Mouse (Mus musculus): ENCODE results near the gene Tm9sf4.

The Tm9sf4 gene

DNA sequence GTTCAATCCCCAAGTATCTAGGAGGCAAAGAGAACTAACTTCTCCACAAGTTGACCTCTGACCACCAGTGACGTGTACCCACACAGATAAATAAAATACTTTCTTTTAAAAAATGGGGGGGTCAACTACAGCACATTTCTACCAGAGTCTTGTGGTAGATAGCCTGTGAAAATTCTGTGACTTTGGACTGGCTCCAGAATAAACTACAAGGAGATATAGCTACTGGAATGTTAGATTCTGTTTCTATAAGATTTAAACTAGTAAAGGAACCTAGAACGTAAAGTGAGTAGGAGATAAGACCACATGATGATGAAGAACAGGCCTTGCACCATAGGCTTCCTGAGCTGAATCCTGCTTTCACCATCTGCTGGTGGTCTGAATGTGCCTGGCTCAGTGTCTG lies 26.7 kb downstream of the Tm9sf4 start:
- H3K4me3 ChIP-seq (replicated peaks; ENCODE audit: low read length), result no peak overlapping the region
- H3K4me1 ChIP-seq (replicated peaks; ENCODE audit: low read depth, low read length), result peaks cover 14% of the 10 kb centered on the region
- peaks cover 11% of the 10 kb centered on the region; the same call in 1 of the 2 replicates for H3K9me3 ChIP-seq (ENCODE audit: low read length)
- H3K27me3 ChIP-seq (ENCODE audit: insufficient read depth, low read length), result no peaks in the 10 kb centered on the region
- TF ChIP-seq CTCF (conservative IDR thresholded peaks at IDR 0.05; ENCODE audit: low read length) (no peak), POU5F1 (IDR thresholded peaks at IDR 0.05; ENCODE audit: borderline replicate concordance, low read length) (no peak), NANOG (IDR thresholded peaks at IDR 0.05; ENCODE audit: borderline replicate concordance, low read length) (no peak)
- peaks cover 100% of the 10 kb centered on the region for H3K36me3 ChIP-seq (ENCODE audit: insufficient read depth, low read length)

DNA sequence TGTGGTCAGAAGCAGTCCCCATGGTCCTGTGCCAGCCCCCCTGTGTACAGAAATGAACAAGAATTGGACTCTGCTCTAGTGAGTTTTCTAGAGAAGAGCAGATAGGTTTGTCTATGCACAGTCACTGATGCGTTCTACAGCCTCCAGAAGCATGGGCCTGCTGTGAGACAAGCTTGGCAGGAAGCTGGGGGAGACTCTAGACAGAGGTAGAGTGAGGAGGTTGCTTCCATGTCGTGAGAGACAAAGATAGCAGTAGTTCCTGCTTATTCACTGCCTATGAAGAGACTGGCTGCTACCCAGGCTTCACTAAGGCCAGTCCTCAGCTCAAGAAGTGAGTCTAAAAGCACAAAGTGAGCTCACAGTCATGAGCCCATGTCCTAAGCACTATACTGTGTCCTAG lies 30.1 kb downstream of the Tm9sf4 start:
- no peaks in the 10 kb centered on the region for H3K27me3 ChIP-seq (ENCODE audit: insufficient read depth, low read length)
- H3K9me3 ChIP-seq (ENCODE audit: low read length), result peaks cover 11% of the 10 kb centered on the region; the same call in 1 of the 2 replicates
- H3K4me3 ChIP-seq (replicated peaks; ENCODE audit: low read length), result no peak overlapping the region
- H3K36me3 ChIP-seq (ENCODE audit: insufficient read depth, low read length), result peaks cover 99% of the 10 kb centered on the region
- no peak for TF ChIP-seq CTCF (conservative IDR thresholded peaks at IDR 0.05; ENCODE audit: low read length)
- no peak for TF ChIP-seq POU5F1 (IDR thresholded peaks at IDR 0.05; ENCODE audit: borderline replicate concordance, low read length)
- no peak for TF ChIP-seq NANOG (IDR thresholded peaks at IDR 0.05; ENCODE audit: borderline replicate concordance, low read length)
- H3K4me1 ChIP-seq (replicated peaks; ENCODE audit: low read depth, low read length), result peaks cover 14% of the 10 kb centered on the region

DNA sequence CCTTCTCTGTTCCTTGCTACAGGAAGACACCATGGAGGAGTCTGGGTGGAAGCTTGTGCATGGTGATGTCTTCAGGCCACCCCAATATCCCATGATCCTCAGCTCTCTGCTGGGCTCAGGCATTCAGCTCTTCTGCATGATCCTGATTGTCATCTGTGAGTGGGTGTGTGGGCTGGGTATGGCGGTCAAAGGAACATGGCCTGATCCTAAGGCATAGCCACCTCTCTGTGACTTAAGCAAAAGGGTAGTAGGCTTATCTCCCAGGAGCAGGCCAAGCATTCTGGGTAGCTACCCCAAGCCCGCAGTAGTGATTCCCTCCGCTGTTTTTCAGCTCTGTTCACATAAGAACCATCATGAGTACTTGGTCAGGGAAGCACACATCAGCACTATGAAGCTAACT lies 33.2 kb downstream of the Tm9sf4 start:
- Histone ChIP-seq H3K36me3 (ENCODE audit: insufficient read depth, low read length) (peaks cover 98% of the 10 kb centered on the region), H3K4me3 (replicated peaks; ENCODE audit: low read length) (no peak overlapping the region), H3K4me1 (replicated peaks; ENCODE audit: low read depth, low read length) (peaks cover 7% of the 10 kb centered on the region), H3K27me3 (ENCODE audit: insufficient read depth, low read length) (no peaks in the 10 kb centered on the region), H3K9me3 (ENCODE audit: low read length) (no peaks in the 10 kb centered on the region)
- TF ChIP-seq POU5F1 (IDR thresholded peaks at IDR 0.05; ENCODE audit: borderline replicate concordance, low read length) (no peak), CTCF (conservative IDR thresholded peaks at IDR 0.05; ENCODE audit: low read length) (no peak), NANOG (IDR thresholded peaks at IDR 0.05; ENCODE audit: borderline replicate concordance, low read length) (no peak)

DNA sequence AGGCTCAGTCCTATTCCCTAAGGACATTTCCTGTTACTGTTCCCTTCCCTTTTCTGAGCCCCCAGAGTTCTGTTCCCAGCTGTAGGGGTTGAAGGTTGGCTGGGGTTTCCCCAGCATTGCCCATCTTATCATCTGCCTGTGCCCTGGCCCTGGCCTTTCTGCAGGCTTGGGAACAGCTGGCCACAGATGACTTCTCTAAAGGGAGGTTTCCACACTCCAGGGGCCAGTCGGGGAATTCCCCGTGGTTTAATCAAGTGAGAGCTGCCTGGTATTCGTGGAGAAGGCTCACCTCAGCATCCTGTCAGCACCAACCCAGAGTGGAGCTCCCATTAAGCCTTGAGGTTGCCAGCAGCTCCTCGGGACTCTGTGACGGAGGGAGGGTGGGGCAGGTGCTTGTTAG lies 37.4 kb downstream of the Tm9sf4 start:
- Histone ChIP-seq H3K4me1 (replicated peaks; ENCODE audit: low read depth, low read length) (peaks cover 16% of the 10 kb centered on the region), H3K36me3 (ENCODE audit: insufficient read depth, low read length) (peaks cover 94% of the 10 kb centered on the region), H3K9me3 (ENCODE audit: low read length) (no peaks in the 10 kb centered on the region), H3K27me3 (ENCODE audit: insufficient read depth, low read length) (no peaks in the 10 kb centered on the region), H3K4me3 (replicated peaks; ENCODE audit: low read length) (no peak overlapping the region)
- no peak for TF ChIP-seq POU5F1 (IDR thresholded peaks at IDR 0.05; ENCODE audit: borderline replicate concordance, low read length)
- no peak for TF ChIP-seq CTCF (conservative IDR thresholded peaks at IDR 0.05; ENCODE audit: low read length)
- TF ChIP-seq NANOG (IDR thresholded peaks at IDR 0.05; ENCODE audit: borderline replicate concordance, low read length), result no peak

DNA sequence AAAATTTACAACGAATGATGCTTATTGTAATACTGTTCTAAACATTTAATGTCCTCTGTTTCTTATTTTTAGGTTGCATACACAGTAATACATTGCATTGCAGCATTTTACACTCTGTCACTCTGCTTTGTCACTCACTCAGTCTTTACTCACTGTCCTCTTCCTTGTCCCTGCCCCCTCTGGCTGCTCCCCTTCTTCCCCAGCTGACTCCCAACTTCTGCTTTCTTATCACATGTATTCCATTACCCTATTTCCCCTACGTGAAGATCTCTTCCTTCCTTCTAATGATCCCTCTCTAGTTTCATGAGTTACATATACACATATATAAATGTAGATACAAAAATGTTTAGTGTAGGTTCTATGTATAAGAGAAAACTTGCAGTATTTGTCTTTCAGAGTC lies 38.0 kb downstream of the Tm9sf4 start:
- Histone ChIP-seq H3K36me3 (ENCODE audit: insufficient read depth, low read length) (peaks cover 94% of the 10 kb centered on the region), H3K27me3 (ENCODE audit: insufficient read depth, low read length) (no peaks in the 10 kb centered on the region), H3K9me3 (ENCODE audit: low read length) (no peaks in the 10 kb centered on the region), H3K4me3 (replicated peaks; ENCODE audit: low read length) (no peak overlapping the region), H3K4me1 (replicated peaks; ENCODE audit: low read depth, low read length) (peaks cover 22% of the 10 kb centered on the region)
- TF ChIP-seq POU5F1 (IDR thresholded peaks at IDR 0.05; ENCODE audit: borderline replicate concordance, low read length) (no peak), CTCF (conservative IDR thresholded peaks at IDR 0.05; ENCODE audit: low read length) (no peak)

DNA sequence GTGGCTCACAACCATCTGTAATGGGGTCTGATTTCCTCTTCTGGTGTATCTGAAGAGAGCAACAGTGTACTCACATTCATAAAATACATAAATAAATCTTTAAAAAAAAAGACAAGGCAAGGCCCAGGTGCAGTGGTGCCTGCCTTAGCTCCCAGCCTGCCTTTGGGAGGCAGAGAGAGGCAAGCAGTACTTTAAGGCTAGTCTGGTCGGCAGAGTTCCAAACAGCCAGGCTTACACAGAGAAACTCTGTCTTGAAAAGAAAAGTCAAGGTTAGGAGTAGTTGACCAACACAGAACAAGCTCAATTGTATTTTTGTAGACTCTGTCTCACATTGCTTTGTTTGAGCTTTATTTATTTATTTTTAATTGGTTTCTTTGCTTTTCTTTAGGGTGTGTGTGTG lies 41.7 kb downstream of the Tm9sf4 start:
- TF ChIP-seq NANOG (IDR thresholded peaks at IDR 0.05; ENCODE audit: borderline replicate concordance, low read length) (no peak), POU5F1 (IDR thresholded peaks at IDR 0.05; ENCODE audit: borderline replicate concordance, low read length) (no peak)
- H3K9me3 ChIP-seq (ENCODE audit: low read length), result no peaks in the 10 kb centered on the region

DNA sequence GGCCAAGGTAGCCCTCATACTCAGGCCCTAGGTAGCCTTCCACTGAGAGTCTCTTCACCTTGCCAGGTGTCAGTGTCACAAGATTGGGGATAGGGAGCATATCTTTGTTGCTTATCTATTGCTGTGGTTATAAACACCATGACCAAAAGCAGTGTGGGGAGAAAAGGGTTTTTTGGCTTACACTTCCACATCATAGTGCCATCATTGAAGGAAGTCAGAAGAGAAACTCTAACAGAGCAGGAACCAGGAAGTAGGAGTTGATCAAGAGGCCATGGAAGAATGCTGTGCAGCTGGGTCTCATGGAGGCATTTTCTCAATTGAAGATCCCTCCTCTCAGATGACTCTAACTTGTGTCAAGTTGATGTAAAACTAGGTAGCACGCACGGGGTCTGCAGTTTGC lies 47.0 kb downstream of the Tm9sf4 start:
- Histone ChIP-seq H3K4me1 (replicated peaks; ENCODE audit: low read depth, low read length) (peaks cover 31% of the 10 kb centered on the region), H3K9me3 (ENCODE audit: low read length) (no peaks in the 10 kb centered on the region), H3K27me3 (ENCODE audit: insufficient read depth, low read length) (no peaks in the 10 kb centered on the region), H3K4me3 (replicated peaks; ENCODE audit: low read length) (no peak overlapping the region), H3K36me3 (ENCODE audit: insufficient read depth, low read length) (peaks cover 76% of the 10 kb centered on the region)
- TF ChIP-seq CTCF (conservative IDR thresholded peaks at IDR 0.05; ENCODE audit: low read length), result no peak
- no peak for TF ChIP-seq NANOG (IDR thresholded peaks at IDR 0.05; ENCODE audit: borderline replicate concordance, low read length)
- TF ChIP-seq POU5F1 (IDR thresholded peaks at IDR 0.05; ENCODE audit: borderline replicate concordance, low read length), result no peak

More for the DNA sequence above, 41.7 kb downstream of the Tm9sf4 start:
- H3K36me3 ChIP-seq (ENCODE audit: insufficient read depth, low read length), result peaks cover 95% of the 10 kb centered on the region
- peaks cover 22% of the 10 kb centered on the region for H3K4me1 ChIP-seq (replicated peaks; ENCODE audit: low read depth, low read length)
- H3K27me3 ChIP-seq (ENCODE audit: insufficient read depth, low read length), result no peaks in the 10 kb centered on the region
- H3K4me3 ChIP-seq (replicated peaks; ENCODE audit: low read length), result no peak overlapping the region

DNA sequence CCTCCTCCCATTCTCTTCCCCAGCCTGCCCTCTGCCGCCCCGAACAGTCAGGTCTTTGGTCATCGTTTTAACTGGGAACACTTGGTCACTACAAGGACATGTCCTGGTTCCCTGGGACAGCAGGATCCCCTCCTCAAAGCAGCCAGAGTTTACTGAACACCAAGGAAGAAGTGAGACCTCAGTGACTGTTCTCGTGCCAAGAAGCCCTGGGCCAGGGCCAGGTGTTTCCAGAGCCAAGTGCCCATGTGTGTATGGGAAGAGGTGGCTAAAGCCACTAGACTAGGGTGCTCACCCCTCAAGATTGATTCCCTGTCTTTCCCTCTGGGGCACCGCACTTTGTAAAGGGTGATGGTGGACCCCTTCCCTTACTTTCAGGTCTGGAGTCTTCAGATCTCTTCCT lies 48.2 kb downstream of the Tm9sf4 start:
- Histone ChIP-seq H3K4me3 (replicated peaks; ENCODE audit: low read length) (no peak overlapping the region), H3K4me1 (replicated peaks; ENCODE audit: low read depth, low read length) (peaks cover 23% of the 10 kb centered on the region), H3K27me3 (ENCODE audit: insufficient read depth, low read length) (no peaks in the 10 kb centered on the region), H3K9me3 (ENCODE audit: low read length) (no peaks in the 10 kb centered on the region), H3K36me3 (ENCODE audit: insufficient read depth, low read length) (peaks cover 65% of the 10 kb centered on the region)
- TF ChIP-seq CTCF (conservative IDR thresholded peaks at IDR 0.05; ENCODE audit: low read length) (no peak), POU5F1 (IDR thresholded peaks at IDR 0.05; ENCODE audit: borderline replicate concordance, low read length) (no peak), NANOG (IDR thresholded peaks at IDR 0.05; ENCODE audit: borderline replicate concordance, low read length) (no peak)

DNA sequence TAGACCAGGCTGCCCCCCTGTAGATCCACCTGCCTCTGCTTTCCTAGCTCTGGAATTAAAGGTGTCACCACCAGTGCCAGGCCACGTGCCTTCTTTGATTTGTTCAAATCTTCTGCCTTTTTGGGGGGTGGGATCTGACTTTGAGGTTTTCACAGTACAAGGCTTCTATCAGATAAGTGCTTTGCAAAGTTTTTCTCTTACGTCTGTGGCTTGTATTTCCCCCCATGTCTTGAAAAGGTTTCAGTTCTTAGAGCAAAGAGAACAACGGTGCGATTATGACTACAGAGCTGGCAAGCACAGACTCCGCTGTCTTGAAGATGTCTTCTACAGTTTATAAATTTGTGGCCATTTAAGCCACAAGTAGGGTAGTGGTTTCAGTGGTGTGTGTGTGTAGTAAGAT lies 50.3 kb downstream of the Tm9sf4 start:
- H3K36me3 ChIP-seq (ENCODE audit: insufficient read depth, low read length), result peaks cover 43% of the 10 kb centered on the region
- H3K4me1 ChIP-seq (replicated peaks; ENCODE audit: low read depth, low read length), result peaks cover 23% of the 10 kb centered on the region
- no peak overlapping the region for H3K4me3 ChIP-seq (replicated peaks; ENCODE audit: low read length)
- H3K9me3 ChIP-seq (ENCODE audit: low read length), result no peaks in the 10 kb centered on the region
- no peak for TF ChIP-seq POU5F1 (IDR thresholded peaks at IDR 0.05; ENCODE audit: borderline replicate concordance, low read length)
- TF ChIP-seq CTCF (conservative IDR thresholded peaks at IDR 0.05; ENCODE audit: low read length), result no peak
- TF ChIP-seq NANOG (IDR thresholded peaks at IDR 0.05; ENCODE audit: borderline replicate concordance, low read length), result no peak
- H3K27me3 ChIP-seq (ENCODE audit: insufficient read depth, low read length), result no peaks in the 10 kb centered on the region

All from E14TG2a.4 (cell line).